Mouse (Mus musculus): ENCODE measurements around the gene Aebp2.
"Not testable (repeated sequence)": the region's sequence is repeated elsewhere in the genome, so short reads cannot be mapped to it uniquely, and the experiment has no call there.

Aebp2 gene

GRCm38 (mm10) chr6:140656991-140657390 lies 34.5 kb downstream of the Aebp2 start:
- DNase-seq = no peak

- DNase-seq = no peak
Measured at GRCm38 (mm10) chr6:140657920-140658522, 35.6 kb downstream of the Aebp2 start.

GRCm38 (mm10) chr6:140661111-140661510 lies 38.6 kb downstream of the Aebp2 start:
- DNase-seq = no peak

GRCm38 (mm10) chr6:140661777-140662176 lies 39.3 kb downstream of the Aebp2 start:
- no peak for DNase-seq

GRCm38 (mm10) chr6:140662290-140662689 lies 39.8 kb downstream of the Aebp2 start:
- no peak for DNase-seq

DNA sequence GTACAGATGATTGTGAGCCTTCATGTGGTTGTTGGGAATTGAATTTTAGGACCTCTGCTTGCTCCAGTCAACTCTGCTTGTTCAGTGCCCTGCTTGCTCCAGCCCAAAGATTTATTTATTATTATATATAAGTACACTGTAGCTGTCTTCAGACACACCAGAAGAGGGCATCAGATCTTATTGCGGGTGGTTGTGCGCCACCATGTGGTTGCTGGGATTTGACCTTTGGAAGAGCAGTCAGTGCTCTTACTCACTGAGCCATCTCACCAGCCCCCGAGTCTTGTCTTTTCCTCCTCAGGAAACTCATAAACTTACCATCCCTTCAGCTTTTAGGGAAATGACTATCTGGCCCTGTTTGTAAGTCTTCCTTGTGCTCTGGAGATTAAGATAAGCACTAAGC lies 40.2 kb downstream of the Aebp2 start:
- not testable (repeated sequence) for DNase-seq

GRCm38 (mm10) chr6:140664611-140665010 lies 42.1 kb downstream of the Aebp2 start:
- no peak for DNase-seq

- DNase-seq = peak; percentile 69
Measured at GRCm38 (mm10) chr6:140666486-140667240, 44.2 kb downstream of the Aebp2 start.

DNA sequence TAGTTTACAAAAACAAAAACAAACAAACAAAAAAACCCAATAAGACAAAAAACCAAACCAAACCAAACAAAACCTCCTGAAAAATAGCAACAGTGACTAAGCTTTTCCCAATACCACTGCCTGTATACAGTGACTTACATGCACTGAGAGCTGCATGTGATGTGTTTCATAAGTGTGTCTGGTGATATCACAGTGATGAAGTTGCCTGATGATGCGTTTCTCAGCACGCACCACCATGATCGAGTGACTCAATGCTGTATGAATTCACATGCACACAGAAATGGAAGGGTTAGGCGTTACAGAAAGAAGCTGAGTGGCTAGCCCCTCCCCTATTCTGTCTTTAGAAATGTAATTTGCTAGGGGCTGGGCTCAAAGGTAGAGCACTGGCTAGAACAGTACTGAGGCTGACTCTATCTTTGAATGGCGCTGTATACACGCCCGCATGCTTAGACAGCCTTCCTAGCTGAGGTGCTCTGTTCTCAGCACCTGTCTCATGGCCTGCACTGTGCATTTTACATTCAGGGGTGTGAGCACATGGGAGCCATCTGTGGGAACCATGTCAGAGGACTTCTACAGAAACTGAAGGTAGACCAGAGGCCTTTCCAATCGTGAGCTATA lies 44.9 kb downstream of the Aebp2 start:
- no peak for DNase-seq

GRCm38 (mm10) chr6:140674414-140674813 lies 52.0 kb downstream of the Aebp2 start:
- DNase-seq = no peak

DNA sequence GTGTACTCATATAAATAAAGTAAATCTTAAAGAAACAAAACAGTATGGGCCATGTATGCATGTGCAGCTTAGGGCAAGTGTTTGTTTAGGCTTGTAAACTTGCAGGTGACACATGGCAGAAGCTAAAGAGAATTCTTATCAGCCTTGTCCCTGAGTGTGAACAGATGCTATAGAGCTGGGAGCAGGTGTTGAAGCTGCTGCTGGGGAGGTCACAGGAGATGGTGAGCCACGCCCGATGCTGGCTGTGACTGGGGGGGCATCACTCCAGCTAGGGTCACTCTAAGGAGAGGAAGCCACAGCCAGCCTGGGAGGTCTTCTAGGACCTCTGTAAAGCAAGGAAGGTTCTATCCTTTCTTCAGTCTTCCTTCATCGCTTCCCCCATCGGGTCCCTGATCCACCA lies 53.6 kb downstream of the Aebp2 start:
- DNase-seq = no peak

DNA sequence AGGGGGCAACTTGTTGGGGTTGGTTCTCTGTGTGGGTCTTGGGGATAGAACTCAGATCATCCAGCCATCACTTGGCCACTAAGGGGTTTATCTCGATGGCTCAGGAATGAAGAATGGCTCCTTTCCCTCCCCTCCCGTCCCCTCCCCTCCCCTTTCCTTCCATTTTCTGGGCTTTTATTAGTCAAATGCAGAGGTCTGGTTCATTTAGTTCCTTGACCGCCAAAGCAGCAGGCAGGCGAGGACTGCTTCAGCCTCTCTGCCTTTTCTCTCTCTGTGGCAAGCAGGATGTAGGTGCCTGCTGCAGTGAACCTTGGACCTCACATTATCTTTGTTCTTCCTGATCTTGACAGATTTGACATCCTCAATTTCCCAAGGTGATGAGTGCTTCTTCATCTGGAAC lies 54.6 kb downstream of the Aebp2 start:
- DNase-seq = no peak

DNA sequence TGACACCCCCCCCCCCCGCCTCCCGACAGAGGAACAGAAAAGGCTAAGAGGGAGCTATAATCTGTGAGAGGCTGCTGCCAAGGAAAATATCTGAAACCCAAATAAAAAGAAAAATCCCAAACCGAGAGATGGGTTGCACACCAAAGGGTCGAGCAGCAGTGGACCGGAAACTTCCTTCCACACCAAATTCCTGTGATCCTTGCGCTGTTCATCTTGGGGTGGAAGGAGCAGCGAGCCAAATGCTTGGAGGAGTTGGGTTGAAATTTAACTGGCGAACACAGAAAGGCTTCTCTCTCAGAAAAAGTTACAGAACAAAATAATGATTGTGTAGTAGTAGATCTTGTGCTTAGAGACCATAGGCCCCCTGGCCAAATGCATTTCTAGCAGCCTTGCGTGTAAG lies 55.5 kb downstream of the Aebp2 start:
- DNase-seq = no peak

- peak; percentile 32 for DNase-seq
Measured at GRCm38 (mm10) chr6:140678658-140679271, 56.3 kb downstream of the Aebp2 start.

GRCm38 (mm10) chr6:140680713-140681112 lies 58.2 kb downstream of the Aebp2 start:
- no peak for DNase-seq

- DNase-seq = no peak
Measured at GRCm38 (mm10) chr6:140682829-140683228, 60.4 kb downstream of the Aebp2 start.

GRCm38 (mm10) chr6:140684403-140684802 lies 61.9 kb downstream of the Aebp2 start:
- no peak for DNase-seq

DNA sequence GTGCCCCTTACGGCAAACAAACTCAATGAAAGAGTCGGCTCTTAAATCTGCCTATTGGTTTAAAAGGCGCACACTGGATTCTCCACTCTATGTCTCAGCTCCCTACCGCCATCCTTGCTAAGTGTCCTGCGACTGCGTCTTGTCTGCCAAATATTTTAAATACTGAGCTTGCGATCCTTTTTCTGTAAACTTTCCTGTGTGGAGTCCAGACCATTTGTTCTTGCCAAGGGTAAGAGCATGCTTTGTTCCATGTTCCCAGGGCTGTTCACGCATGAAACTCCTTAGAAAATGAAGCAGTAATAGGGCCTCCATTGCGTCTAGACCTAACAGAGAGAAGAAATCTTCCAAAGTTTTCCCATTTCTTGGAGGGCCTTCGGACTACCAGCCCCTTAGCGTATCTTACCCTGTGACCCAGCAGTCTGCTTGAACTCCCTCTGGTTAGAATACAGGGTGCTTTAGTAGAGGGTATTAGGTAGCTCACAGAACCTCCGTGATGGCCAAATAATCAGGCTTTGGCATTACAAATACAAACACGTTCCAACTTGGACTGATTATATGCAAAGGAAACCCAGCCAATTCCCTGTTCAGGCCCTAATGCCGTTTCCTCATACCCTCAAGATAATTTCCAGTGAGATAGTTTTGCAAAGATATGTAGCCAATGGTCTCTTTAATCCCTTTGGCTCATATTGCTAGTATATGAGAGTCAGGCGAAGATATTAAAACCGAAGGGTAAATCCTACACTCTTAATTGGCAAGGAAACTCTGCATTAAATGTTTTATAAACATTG lies 67.3 kb downstream of the Aebp2 start:
- DNase-seq = no peak

DNA sequence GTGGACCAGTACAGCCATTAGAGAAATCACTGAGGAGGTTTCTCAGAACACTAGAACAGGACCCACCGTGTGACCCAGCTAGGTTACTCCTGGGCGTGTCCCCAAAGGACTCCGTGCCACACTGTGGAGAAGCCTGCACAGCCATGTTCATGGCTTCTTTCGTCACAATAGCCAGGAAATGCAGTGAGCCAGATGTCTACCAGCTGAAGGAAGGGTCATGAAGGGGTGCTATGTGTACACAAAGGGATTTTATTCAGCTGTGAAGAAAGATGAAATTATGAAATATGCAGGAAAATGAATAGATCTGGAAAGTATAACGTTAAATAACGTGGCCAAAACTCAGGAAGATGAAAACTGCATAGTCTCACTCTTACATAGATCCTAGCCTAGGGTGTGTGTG lies 69.7 kb downstream of the Aebp2 start:
- no peak for DNase-seq

DNA sequence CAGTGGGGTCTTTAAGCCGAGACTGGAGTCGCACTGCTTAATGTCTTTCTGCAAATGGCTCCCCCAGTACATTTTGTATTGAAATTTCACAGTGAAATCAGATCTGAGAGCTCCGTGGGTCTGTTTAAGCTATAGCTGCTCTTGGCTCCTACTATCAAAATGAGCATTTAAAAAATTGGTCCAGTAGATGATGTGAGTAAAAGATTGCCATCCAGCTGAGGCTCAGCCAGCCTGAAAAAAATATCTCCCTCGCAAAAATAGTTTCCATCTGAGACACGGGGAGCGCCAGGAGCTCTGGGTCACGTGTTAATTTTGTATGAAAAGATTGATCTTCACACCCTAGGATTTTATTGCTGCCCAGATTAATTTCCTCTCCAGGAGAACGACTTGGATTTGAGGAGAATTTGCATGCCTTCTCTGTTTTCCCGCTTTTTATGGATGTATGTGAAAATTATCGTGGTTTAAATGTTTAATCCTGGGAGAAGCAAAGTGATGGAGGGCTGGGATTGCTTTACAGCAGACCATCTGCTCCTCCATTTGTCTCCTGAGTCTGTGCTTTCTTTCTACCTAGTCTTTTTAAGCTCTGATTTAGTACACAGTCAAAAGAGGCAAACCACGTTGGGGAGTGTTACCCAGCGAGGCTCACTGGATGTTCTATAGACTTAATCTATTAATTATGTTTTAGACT lies 73.9 kb downstream of the Aebp2 start:
- no peak for DNase-seq

GRCm38 (mm10) chr6:140697994-140698393 lies 75.5 kb downstream of the Aebp2 start:
- peak; percentile 43 for DNase-seq

GRCm38 (mm10) chr6:140698596-140698995 lies 76.1 kb downstream of the Aebp2 start:
- no peak for DNase-seq
